Mouse (Mus musculus) megakaryocyte-erythroid progenitor cell, adult 5-6 weeks (primary cell): ENCODE results near the gene Arl4d. TPM values are rescaled to one million over a fixed set of nuclear protein-coding genes. Genes with fewer than 3 reads are reported as not detected.
A peak's percentile ranks its signal among the peaks of the same experiment; 100 is the strongest.
"Not testable (repeated sequence)": the region's sequence is repeated elsewhere in the genome, so short reads cannot be mapped to it uniquely, and the experiment has no call there.

Experiments used
- ATAC-seq: replicated peaks from 2 replicates; pipeline ENCODE4 v1.8.0; 2016; ENCODE audit warnings: mild to moderate bottlenecking, inconsistent platforms; ENCODE audit not compliant: severe bottlenecking, poor library complexity, low FRiP score, low TSS enrichment
- total RNA-seq, 2 experiments: library from RNA; stranded (forward) in 1 of 2; stranded (reverse) in 1 of 2; fragments of 200-1000, 215-1000 nt in 1 of 2; fragments of >200 nt in 1 of 2; fragmentation: Nextera tagmentation in 1 of 2; gene quantifications; 2 replicates each; pipeline ENCODE4 v1.2.3; 2014 to 2017

The Arl4d gene
- total RNA-seq (2014; fragmentation: Nextera tagmentation) (0.22 TPM in 1 of 2 replicates, not detected in the other), total RNA-seq (2017) (5.8 TPM in 1 of 2 replicates, not detected in the other)

- ATAC-seq = peak; percentile 92
Measured at GRCm38 (mm10) chr11:101664825-101665635, at the start of gene Arl4d. Gene Arl4d, plus strand, starts transcription at chr11:101665541.

- ATAC-seq = no peak
Measured at GRCm38 (mm10) chr11:101616104-101616503, 49.2 kb upstream of the Arl4d start.

GRCm38 (mm10) chr11:101616948-101617767 is 48.2 kb upstream of the Arl4d start:
- ATAC-seq = peak; percentile 35

GRCm38 (mm10) chr11:101617849-101618248 is 47.5 kb upstream of the Arl4d start:
- no peak for ATAC-seq

- ATAC-seq = no peak
Measured at GRCm38 (mm10) chr11:101618596-101618995, 46.7 kb upstream of the Arl4d start.

GRCm38 (mm10) chr11:101620022-101620655 is 45.2 kb upstream of the Arl4d start:
- ATAC-seq = not testable (repeated sequence)

- ATAC-seq = peak; percentile 21
Measured at GRCm38 (mm10) chr11:101626649-101626994, 38.7 kb upstream of the Arl4d start.

- ATAC-seq = peak; percentile 74
Measured at GRCm38 (mm10) chr11:101626995-101627856, 38.1 kb upstream of the Arl4d start, which contains the start of gene Rdm1. Gene Rdm1, plus strand, starts transcription at chr11:101627195.

- peak; percentile 76 for ATAC-seq
Measured at GRCm38 (mm10) chr11:101627857-101628559, 37.3 kb upstream of the Arl4d start.

GRCm38 (mm10) chr11:101628733-101629417 is 36.5 kb upstream of the Arl4d start:
- ATAC-seq = not testable (repeated sequence)

- no peak for ATAC-seq
Measured at GRCm38 (mm10) chr11:101635660-101636059, 29.7 kb upstream of the Arl4d start.

GRCm38 (mm10) chr11:101639761-101640160 is 25.6 kb upstream of the Arl4d start:
- no peak for ATAC-seq

- ATAC-seq = peak; percentile 19
Measured at GRCm38 (mm10) chr11:101640857-101641709, 24.3 kb upstream of the Arl4d start.

- ATAC-seq = peak; percentile 86
Measured at GRCm38 (mm10) chr11:101641710-101642642, 23.4 kb upstream of the Arl4d start.

GRCm38 (mm10) chr11:101642931-101643330 is 22.4 kb upstream of the Arl4d start:
- ATAC-seq = no peak

- no peak for ATAC-seq
Measured at GRCm38 (mm10) chr11:101644591-101644990, 20.8 kb upstream of the Arl4d start.
